Mouse (Mus musculus): Measurements from ENCODE around the gene Usb1. TPM values are rescaled to one million over a fixed set of nuclear protein-coding genes. Genes with fewer than 3 reads are reported as not detected.

Gene Usb1
- total RNA-seq, 2 experiments from 2014 or later = 13.5 to 14.7 TPM

- Histone ChIP-seq H3K4me3 (no peak overlapping the region), H3K27ac (no peak overlapping the region)
- intact Hi-C loops (cut with DNase I) = no loop called here
- TF ChIP-seq CTCF (IDR thresholded peaks at IDR 0.05) = no peak
- DNase-seq (ENCODE audit: extremely low spot score in 1 of 2, low spot score in 2 of 2) = no peak
These were observed 26.7 kb downstream of the Usb1 start for GRCm38 (mm10) chr8:95358550-95359411.

DNA sequence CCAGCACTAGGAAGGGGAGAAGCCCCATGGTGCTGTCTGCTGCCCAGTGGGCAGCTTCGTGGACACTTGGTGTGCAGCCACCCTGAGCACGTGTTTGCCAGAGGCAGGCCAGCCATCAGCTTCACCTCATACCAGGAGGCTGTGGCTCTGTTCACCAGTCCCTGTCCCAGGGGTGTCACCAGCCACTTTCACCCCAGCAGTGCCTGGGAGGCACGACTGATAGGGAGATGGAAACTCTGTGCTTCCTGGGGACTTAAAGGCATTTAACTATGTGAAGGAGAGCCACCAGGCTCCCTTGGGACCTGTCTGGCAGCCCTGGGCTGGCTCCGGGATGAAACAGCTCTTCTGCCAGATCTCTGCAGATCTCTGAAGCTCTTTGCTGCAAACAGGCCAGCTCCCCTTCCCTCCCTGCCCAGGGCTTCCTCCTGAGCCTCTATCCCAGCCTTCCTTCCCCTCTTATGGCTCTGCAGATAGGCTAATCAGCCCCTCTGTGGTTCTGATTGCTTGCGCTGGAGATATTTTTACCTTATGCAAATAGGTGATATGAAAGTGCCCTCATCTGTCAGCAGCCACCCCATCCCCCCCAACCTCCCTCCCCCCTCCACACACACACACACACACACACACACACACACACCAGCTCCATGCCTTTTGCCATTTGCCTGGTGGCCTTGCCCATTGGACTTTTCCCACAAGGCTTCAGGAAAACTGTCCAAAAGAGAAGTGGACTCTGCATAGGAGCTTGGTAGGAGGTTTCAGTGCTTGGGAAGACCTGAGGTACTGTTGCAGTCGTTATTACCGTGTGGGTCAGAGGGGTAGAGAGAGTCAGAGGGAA is 28.3 kb downstream of the Usb1 start:
- DNase-seq (ENCODE audit: extremely low spot score in 1 of 2, low spot score in 2 of 2) = no peak
- intact Hi-C loops (cut with DNase I) = no loop called here
- H3K4me3 ChIP-seq = no peak overlapping the region
- no peak for TF ChIP-seq CTCF (IDR thresholded peaks at IDR 0.05)
- no peak overlapping the region for H3K27ac ChIP-seq

GRCm38 (mm10) chr8:95361016-95361341 is 28.9 kb downstream of the Usb1 start:
- no peak for DNase-seq (ENCODE audit: extremely low spot score in 1 of 2, low spot score in 2 of 2)
- no peak overlapping the region for H3K4me3 ChIP-seq
- no peak overlapping the region for H3K27ac ChIP-seq
- no peak for TF ChIP-seq CTCF (IDR thresholded peaks at IDR 0.05)
- intact Hi-C loops (cut with DNase I) = no loop called here

DNA sequence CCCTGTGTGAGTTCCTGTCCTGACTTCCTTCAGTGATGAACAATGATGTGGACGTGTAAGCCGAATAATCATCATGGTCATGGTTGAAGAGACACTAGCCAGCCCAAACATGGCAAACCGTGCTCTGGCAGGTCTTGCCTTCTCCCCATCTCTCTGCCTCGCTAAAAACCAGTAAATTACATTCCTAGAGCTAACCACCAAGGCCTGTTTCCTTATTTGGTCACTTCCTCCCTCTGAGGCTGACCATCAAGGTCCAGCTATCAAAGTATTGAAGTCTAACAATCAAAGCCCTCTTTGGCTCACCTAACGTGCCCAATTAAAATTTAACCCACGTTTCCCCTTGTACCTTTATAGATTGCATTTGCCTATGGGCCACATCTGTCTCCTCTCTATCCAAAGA is 30.2 kb downstream of the Usb1 start:
- no peak for DNase-seq (ENCODE audit: extremely low spot score in 1 of 2, low spot score in 2 of 2)
- H3K27ac ChIP-seq = no peak overlapping the region
- no peak for TF ChIP-seq CTCF (IDR thresholded peaks at IDR 0.05)
- intact Hi-C loops (cut with DNase I) = no loop called here
- no peak overlapping the region for H3K4me3 ChIP-seq

DNA sequence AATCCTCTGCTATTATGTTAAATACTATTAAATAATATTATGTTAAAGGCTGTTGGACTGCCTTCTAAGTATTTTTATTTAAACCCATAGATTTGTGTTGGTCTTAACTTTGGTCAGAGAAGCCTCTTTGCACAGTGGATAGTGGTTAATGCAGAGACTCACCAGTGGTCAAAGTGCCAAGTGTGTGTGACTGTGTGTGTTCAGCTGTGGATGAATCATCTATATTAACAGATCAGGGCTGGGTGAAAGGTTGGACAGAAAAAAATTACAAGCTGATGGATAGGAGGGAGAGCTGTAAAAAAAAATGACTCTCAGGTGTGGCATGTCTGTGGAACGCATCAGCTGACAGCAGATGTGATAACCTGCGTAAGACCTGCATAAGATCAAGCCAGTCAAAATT is 31.8 kb downstream of the Usb1 start:
- Histone ChIP-seq H3K4me3 (no peak overlapping the region), H3K27ac (no peak overlapping the region)
- no peak for TF ChIP-seq CTCF (IDR thresholded peaks at IDR 0.05)
- DNase-seq (ENCODE audit: extremely low spot score in 1 of 2, low spot score in 2 of 2) = no peak
- intact Hi-C loops (cut with DNase I) = no loop called here

GRCm38 (mm10) chr8:95369581-95370326 is 37.7 kb downstream of the Usb1 start:
- no peak overlapping the region for H3K4me3 ChIP-seq
- intact Hi-C loops (cut with DNase I) = no loop called here
- H3K27ac ChIP-seq = no peak overlapping the region
- DNase-seq (ENCODE audit: extremely low spot score in 1 of 2, low spot score in 2 of 2) = no peak
- TF ChIP-seq CTCF (IDR thresholded peaks at IDR 0.05) = no peak

- TF ChIP-seq CTCF (IDR thresholded peaks at IDR 0.05) = no peak
- Histone ChIP-seq H3K4me3 (no peak overlapping the region), H3K27ac (no peak overlapping the region)
- intact Hi-C loops (cut with DNase I) = no loop called here
- no peak for DNase-seq (ENCODE audit: extremely low spot score in 1 of 2, low spot score in 2 of 2)
These were observed 41.4 kb downstream of the Usb1 start for GRCm38 (mm10) chr8:95373389-95374002.

DNA sequence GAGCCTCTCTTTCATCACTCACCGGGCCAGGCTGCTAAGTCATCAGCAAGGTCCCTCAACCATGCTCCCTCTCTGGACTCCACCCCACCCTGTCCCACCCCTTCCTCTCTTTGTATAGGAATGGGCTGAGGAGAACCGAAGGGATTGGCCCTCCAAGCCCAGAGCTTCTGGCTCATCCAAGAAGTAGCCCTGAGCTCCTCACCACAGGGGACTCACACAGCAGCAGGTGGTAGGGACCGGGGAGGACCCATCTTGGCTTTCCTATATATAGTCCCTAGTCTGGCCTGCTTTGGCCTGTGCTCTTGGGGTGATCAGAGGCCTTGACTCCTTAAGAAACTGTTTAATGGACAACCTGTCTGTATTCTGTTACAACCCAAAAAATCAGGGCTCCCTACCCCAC is 42.3 kb downstream of the Usb1 start:
- TF ChIP-seq CTCF (IDR thresholded peaks at IDR 0.05) = no peak
- Histone ChIP-seq H3K27ac (no peak overlapping the region), H3K4me3 (no peak overlapping the region)
- no peak for DNase-seq (ENCODE audit: extremely low spot score in 1 of 2, low spot score in 2 of 2)
- intact Hi-C loops (cut with DNase I) = no loop called here

GRCm38 (mm10) chr8:95375374-95375930 is 43.4 kb downstream of the Usb1 start:
- TF ChIP-seq CTCF (IDR thresholded peaks at IDR 0.05) = no peak
- intact Hi-C loops (cut with DNase I) = no loop called here
- no peak overlapping the region for H3K4me3 ChIP-seq
- H3K27ac ChIP-seq = no peak overlapping the region
- DNase-seq (ENCODE audit: extremely low spot score in 1 of 2, low spot score in 2 of 2) = no peak

GRCm38 (mm10) chr8:95376309-95376999 is 44.4 kb downstream of the Usb1 start:
- Histone ChIP-seq H3K4me3 (no peak overlapping the region), H3K27ac (no peak overlapping the region)
- DNase-seq (ENCODE audit: extremely low spot score in 1 of 2, low spot score in 2 of 2) = no peak
- intact Hi-C loops (cut with DNase I) = no loop called here
- TF ChIP-seq CTCF (IDR thresholded peaks at IDR 0.05) = no peak

DNA sequence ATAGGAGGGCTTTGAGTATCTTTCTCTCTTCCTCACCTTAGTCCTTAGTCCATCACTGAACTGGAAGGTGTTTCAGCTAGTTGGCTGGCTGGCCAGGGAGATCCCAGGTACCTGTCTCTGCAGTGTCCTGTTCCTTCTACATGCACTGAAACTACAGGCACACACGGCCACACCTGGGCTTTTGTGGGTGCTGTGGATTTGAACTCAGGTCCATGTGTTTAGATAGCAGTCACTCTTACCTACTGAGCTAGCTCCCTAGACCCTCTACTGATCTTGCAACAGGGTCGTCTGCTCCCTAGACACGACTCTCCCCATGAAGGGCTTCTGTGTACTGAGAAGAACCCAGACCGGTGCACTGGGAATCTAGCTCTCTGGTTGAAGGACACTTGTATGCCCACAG is 45.0 kb downstream of the Usb1 start:
- intact Hi-C loops (cut with DNase I) = no loop called here
- no peak for TF ChIP-seq CTCF (IDR thresholded peaks at IDR 0.05)
- no peak for DNase-seq (ENCODE audit: extremely low spot score in 1 of 2, low spot score in 2 of 2)

More for the DNA sequence above, 45.0 kb downstream of the Usb1 start:
- H3K27ac ChIP-seq = no peak overlapping the region
- H3K4me3 ChIP-seq = no peak overlapping the region

All from left cerebral cortex, adult 2 months (tissue).